Mouse (Mus musculus): ENCODE data around the gene Sertad4.

DNA sequence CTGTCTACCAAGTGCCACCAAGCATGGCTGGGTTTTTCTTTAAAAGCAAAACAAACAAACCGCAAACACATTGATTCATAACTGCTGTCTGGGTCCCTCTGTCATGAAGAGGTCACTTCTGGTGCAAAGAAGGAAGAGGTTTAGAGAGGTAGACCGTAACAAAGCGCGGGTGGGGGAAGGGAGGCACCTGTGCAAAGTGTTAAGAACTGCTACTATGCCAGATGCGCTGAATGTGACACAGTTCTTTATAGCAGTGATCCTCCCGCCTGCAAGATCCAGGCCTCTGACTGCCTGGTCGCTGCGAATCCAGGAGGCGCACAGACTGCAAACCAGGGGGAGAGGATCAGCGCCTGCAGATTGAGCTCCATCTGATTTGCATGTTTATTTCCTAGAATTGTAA, 855 bp upstream of the Sertad4 start:
- TF ChIP-seq HCFC1 (IDR thresholded peaks at IDR 0.05; ENCODE audit: borderline replicate concordance, insufficient read depth, low read length) (no peak), MAFK (IDR thresholded peaks at IDR 0.05; ENCODE audit: insufficient read depth, low read depth, low read length) (no peak), CHD2 (IDR thresholded peaks at IDR 0.05; ENCODE audit: low read depth, low read length) (no peak), ZC3H11A (IDR thresholded peaks at IDR 0.05; ENCODE audit: borderline replicate concordance, low read depth, low read length) (no peak), ZNF384 (IDR thresholded peaks at IDR 0.05; ENCODE audit: low read depth, low read length) (no peak)

All from ES-E14 (cell line).